Mouse (Mus musculus): ENCODE data around the gene Gm21970.
"Not testable (repeated sequence)": the region's sequence is repeated elsewhere in the genome, so short reads cannot be mapped to it uniquely, and the experiment has no call there.

The Gm21970 gene

DNA sequence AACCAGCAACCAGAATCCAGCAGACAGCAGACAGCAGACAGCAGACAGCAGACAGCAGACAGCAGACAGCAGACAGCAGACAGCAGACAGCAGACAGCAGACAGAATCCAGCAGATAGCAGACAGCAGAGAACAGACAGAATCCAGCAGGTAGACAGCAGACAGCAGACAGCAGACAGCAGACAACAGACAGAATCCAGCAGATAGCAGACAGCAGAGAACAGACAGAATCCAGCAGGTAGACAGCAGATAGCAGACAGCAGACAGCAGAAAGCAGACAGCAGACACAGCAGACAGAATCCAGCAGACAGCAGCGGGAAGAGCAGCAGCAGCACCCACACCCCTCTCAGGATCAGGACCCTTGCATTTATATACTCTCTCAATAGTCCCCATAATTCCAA, 47.1 kb downstream of the Gm21970 start:
- not testable (repeated sequence) for DNase-seq (ENCODE audit: low read depth)

DNA sequence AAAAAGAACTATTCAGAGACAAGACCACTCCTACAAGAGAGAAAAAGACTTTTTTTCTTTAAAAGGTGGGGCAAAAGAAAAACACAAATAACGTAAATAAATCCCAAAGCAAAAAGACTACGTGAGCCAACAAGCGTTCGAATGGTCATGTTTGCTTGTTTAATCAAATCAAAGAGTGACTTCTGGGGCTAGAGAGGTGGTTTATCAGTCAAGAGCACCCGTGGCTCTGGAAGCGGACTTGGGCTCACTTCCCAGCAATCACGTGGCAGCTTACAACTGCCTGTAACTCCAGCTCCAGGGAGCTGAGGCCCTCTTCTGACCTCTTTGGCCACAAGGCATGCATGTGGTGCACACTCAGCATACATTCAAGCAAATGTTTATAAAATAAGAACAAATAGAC, 49.8 kb downstream of the Gm21970 start:
- DNase-seq (ENCODE audit: low read depth): peak; percentile 89

- DNase-seq (ENCODE audit: low read depth): peak; percentile 92
Observed at GRCm38 (mm10) chr16:91441811-91442240, 50.3 kb downstream of the Gm21970 start.

- no peak for DNase-seq (ENCODE audit: low read depth)
Observed at GRCm38 (mm10) chr16:91442446-91442845, 50.9 kb downstream of the Gm21970 start.

- no peak for DNase-seq (ENCODE audit: low read depth)
Observed at GRCm38 (mm10) chr16:91443211-91443611, 51.7 kb downstream of the Gm21970 start.

GRCm38 (mm10) chr16:91444847-91445246, 53.3 kb downstream of the Gm21970 start:
- no peak for DNase-seq (ENCODE audit: low read depth)

- no peak for DNase-seq (ENCODE audit: low read depth)
Observed at GRCm38 (mm10) chr16:91445566-91445965, 54.0 kb downstream of the Gm21970 start.

GRCm38 (mm10) chr16:91446778-91447511, 55.4 kb downstream of the Gm21970 start:
- no peak for DNase-seq (ENCODE audit: low read depth)

DNA sequence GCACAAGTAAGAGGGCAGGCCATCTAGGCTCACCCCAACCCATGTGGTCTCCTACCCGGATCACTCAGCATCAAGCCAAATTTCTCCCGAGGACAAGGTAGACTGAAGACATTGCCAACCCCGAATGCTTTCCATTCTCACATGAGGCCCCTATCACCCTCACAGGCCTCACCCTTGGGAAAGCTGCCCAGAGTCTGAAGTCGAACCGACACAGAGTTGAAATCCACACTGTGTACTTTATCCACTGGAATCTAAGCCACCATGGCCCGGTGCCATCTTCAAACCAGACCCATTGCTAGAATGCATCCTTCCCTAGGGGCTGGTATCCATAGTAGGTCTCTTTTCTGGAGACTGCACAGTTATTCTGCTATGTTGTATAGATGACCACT, 56.0 kb downstream of the Gm21970 start:
- no peak for DNase-seq (ENCODE audit: low read depth)

DNA sequence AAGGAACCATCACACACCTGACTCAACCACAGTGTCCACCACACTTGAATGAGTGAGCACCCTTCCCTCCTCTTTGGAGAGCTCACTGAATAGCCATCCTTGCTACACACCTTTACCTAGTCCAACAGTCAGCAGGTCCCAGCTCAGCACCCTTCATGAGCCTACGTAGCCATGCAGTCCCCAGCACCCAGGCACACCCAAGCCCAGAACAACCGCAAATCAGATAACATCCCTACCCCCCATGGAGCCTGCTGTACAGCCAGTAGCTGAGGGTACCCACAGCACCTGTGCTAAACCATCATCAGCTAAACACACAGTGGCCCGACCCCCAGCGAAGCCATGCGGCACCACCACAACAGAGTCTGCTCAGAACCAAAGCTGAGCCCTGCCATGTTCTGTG, 56.6 kb downstream of the Gm21970 start:
- DNase-seq (ENCODE audit: low read depth): no peak

GRCm38 (mm10) chr16:91448895-91449294, 57.4 kb downstream of the Gm21970 start:
- no peak for DNase-seq (ENCODE audit: low read depth)

DNA sequence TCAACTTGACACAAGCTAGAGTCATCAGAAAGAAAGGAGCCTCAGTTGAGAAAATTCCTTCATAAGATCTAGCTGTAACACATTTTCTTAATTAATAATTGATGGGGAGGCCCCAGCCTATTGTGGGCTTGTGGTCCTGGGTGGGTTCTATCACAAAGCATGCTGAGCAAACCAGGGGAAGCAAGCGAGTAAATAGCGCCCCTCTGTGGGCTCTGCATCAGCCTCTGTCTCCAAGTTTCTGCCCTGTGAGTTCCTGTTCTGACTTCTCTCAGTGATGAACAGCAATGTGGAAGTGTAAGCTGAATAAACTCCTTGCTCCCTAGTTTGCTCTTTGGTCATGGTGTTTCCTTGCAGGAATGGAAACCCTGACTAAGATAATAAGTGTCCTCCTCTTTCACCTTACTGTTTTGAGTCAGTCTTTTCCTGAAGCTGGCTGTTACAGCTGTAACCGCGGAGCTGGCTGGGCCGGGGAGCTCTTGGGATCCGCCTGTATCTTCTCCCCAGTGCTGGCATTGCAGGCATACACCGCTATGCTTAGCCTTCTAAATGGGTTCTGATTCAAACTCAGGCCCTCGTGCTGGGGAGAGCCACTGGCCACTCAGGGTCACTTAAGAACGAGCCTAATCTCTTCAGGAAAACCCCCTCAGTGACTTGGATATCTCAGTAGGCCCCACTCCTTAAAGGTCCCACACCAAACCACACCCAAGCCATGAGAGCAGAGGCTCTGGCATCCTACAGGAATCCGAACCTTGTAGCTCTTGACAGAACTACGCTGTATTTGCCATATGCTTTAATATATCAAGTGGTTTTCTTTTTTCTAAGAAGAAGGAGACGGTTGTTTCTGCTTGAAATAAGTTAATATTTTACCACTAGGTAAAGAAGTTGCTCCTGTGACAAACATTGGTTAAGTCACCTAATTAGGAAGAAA, 58.9 kb downstream of the Gm21970 start:
- no peak for DNase-seq (ENCODE audit: low read depth)

GRCm38 (mm10) chr16:91451949-91452348, 60.4 kb downstream of the Gm21970 start:
- DNase-seq (ENCODE audit: low read depth): no peak

GRCm38 (mm10) chr16:91452363-91452896, 60.9 kb downstream of the Gm21970 start:
- no peak for DNase-seq (ENCODE audit: low read depth)

DNA sequence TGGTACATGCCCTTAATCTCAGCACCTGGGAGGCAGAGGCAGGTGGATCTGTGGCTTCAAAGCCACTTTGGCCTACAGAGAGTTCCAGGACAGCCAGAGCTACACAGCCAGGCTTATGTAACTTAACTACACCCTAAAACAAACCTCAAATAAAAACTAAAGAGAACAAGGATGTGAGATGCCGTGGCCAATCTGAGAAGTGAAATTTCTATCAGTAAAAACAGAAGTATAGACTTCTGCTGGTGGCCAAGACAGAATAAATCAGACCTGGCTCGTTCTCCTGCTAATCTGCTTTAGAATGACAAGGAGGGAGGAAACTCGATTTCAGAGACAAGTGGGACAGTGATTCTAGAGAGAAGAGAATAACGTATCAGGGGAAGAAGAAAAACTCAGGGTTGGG, 64.3 kb downstream of the Gm21970 start:
- DNase-seq (ENCODE audit: low read depth): no peak

DNA sequence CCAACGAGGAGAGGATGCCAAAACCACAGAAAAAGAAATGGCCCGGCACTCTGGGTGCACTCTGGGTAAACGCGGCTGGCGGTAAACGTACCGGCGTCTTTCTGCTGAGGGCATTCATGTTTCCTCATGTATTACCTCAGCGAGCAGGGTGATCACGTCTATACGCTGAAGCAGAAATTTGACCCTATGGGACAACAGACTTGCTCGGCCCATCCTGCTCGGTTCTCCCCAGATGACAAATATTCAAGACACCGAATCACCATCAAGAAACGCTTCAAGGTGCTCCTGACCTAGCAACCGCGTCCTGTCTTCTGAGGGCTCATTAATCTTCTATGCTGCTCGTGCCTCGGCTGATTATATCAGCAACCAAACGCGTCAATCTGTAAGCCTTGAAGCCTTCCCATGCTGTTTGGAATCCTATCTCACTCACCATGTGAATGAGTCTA, 66.8 kb downstream of the Gm21970 start:
- DNase-seq (ENCODE audit: low read depth): no peak

GRCm38 (mm10) chr16:91458976-91459375, 67.5 kb downstream of the Gm21970 start:
- DNase-seq (ENCODE audit: low read depth): no peak

DNA sequence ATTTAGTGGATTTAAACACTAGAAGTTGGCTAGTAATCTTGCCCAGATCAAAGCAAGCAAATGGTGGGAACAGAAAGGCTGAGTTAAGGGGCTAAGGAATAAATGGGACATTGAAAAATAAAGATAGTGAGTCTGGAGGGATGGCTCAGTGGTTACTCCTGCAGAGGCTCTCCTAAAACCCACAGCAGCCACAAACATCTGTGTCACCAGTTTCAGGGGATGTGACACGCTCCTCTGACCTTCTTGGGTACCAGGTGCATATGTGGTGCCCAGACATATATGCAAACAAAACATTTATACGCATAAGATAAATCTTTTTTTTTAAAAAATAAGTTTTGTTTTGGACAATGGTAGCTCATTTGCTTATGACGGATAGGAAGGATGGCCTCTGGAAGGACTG, 67.9 kb downstream of the Gm21970 start:
- DNase-seq (ENCODE audit: low read depth): no peak

GRCm38 (mm10) chr16:91459841-91460370, 68.4 kb downstream of the Gm21970 start:
- DNase-seq (ENCODE audit: low read depth): no peak

DNA sequence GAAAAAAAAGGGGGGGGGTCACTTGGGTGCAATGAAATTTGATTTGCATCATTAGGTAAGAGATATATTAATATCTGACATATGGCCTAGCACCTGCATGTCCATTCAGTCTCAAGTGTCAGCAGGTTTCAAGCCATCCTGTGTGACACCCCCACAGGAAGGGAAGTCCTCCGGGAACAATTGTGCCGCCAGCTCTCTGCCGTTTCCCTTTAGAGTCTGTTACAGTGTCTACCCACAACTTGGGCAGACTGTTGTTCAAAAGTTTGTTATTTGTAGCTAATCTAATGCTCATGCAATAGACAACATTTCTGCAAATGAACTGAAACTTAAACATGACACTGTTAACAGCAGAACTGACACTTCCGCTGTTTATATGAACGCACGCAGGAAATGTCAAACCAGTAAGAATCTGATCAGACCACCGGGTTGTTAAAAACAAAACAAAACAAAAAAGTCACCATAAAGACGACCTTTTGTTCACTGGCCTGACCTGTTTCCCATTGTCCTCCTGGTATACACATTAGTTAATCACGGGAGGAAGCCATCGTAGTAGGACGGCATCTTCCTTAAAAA, 69.6 kb downstream of the Gm21970 start:
- DNase-seq (ENCODE audit: low read depth): no peak

- no peak for DNase-seq (ENCODE audit: low read depth)
Observed at GRCm38 (mm10) chr16:91461773-91462181, 70.3 kb downstream of the Gm21970 start.

- no peak for DNase-seq (ENCODE audit: low read depth)
Observed at GRCm38 (mm10) chr16:91462644-91463043, 71.1 kb downstream of the Gm21970 start.

All from c-Kit-positive CD71-positive TER-119-negative erythroid progenitor cells, embryonic 14.5 days (primary cell).